Mouse (Mus musculus): ENCODE results near the gene Med13l.
A peak's percentile ranks its signal among the peaks of the same experiment; 100 is the strongest.

Gene Med13l

DNA sequence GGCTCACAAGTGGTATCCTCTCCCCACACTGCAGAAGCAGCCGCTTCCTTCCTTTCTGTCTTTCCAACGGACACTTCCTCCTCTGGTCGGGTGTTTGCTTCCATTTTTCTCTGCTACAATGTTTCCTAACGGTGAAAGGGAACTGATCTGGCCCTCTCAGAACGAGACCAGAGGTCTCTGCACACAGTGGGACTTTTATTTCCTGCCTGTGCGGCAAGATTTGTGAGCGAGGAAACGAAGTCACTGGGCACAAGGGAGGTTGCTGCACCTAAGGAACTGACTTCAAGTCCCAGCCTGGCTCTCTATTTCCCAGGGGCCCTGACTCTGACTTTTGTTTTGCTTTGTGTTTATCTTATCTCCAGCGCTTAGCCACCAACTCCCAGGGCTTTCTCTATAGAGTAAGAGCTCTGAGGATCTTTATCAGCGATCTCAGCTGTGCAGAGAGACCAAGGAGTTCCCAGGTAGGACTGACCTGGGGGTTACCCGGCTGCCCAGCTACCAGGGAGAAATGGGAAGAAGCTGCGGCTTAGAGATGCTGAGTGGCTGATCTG, 4.0 kb upstream of the Med13l start:
- DNase-seq (ENCODE audit: low read depth, low spot score) = no peak

- DNase-seq (ENCODE audit: low read depth, low spot score) = peak; percentile 67
Observed at GRCm38 (mm10) chr5:118558841-118559240, 1.6 kb upstream of the Med13l start.

DNA sequence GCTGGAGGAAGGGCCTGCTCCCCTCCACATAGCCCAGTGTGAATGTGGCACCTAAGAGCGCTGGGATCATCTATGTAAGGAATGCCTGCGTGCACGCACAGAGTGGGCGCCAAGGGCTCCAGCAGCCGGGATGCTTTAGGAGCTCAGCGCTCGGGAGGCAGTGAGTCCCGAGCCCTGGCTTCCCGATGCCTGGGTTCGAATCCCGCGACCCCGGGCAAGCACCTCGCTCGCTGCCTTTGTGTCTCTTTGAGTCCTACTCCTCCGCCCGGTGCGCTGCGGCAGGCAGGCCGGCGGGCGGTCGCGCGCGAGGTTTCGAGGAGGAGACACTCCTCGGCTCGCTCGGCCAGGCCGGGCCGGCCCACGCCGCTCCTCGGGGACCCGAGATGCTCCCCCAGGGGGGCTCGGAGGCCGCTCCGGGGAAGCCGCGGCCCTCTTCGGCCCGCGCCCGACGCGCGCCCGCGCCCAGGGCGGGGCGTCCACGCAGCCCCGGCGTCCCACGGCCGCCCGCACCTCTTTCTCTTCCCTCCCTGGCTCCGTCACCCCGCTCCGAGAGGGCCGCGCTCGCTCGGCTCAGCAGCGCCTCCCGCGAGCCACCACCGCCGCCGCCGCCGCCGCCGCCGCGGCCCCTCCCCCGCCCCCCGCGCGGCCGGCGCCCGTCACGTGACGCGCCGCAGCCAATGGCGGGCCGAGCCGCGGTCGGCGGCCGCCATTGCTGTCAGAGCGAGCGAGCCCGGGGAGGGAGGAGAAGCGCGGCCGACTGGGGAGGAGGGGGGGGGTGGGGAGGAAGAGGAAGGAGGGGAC, 695 bp upstream of the Med13l start:
- peak; percentile 66 for DNase-seq (ENCODE audit: low read depth, low spot score)

DNA sequence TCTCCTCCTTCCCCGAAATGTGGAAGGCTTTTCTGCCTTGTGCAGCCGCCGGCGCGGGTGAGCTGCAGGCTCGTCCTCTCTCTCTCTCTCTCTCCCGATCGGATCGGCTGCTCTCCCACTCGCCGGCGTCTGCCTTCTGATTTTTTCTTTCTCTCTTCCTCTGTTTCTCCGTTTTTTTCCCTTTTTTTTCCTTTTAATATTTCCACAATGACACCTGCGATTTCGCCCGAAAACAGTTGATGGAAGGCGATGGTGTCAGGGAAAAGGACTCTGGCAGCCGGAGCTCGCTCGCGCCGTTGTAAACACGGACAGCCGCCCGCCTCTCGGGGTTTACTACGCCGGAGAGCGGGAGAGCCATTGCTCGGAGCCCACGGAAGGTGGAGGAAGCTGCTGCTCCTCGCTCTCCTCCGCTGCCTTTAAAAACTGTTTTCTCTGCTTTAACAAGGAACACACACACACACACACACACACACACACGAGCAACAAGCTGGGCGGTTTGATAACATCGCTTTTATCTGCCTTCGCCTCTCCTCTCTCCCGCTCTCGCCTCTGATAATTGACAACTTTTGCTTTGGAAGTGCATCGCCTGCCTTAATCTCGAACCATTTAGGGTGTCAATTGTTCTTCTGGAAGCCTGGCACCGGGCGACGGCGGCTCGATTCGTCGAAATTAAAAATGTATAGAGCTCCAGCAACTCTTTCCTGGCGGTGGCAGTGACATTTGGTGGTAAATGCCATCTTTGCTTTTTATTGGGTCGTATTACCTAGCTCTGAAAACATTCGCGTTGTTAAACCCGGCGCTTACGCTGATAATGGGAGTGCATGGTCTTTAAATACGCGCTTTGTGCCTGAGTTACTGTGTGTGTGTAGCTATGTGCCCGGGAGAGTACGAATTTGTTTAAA, 858 bp downstream of the Med13l start:
- DNase-seq (ENCODE audit: low read depth, low spot score) = no peak

- DNase-seq (ENCODE audit: low read depth, low spot score) = no peak
Observed at GRCm38 (mm10) chr5:118562206-118562605, 1.7 kb downstream of the Med13l start.

GRCm38 (mm10) chr5:118563590-118563989, 3.1 kb downstream of the Med13l start:
- DNase-seq (ENCODE audit: low read depth, low spot score) = peak; percentile 56

DNA sequence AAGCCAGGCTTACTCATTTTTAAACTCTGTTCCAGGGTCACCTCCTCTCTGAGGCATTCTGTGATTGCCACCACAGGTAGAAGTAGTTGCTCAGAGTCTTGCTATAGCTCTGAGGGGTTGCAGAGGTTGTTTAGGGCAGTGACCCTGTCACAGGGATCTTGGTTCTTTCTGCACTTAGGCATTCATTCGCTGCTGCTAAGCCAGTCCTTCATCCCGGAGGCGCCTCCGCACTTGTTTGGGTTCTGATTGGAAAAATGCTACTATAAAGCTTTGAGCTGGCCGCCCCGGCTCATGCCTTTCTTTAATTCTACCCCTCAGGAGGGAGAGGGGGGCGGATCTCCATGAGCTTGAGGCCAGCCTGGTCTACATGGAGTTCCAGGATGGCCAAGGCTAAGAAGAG, 6.9 kb downstream of the Med13l start:
- no peak for DNase-seq (ENCODE audit: low read depth, low spot score)

DNA sequence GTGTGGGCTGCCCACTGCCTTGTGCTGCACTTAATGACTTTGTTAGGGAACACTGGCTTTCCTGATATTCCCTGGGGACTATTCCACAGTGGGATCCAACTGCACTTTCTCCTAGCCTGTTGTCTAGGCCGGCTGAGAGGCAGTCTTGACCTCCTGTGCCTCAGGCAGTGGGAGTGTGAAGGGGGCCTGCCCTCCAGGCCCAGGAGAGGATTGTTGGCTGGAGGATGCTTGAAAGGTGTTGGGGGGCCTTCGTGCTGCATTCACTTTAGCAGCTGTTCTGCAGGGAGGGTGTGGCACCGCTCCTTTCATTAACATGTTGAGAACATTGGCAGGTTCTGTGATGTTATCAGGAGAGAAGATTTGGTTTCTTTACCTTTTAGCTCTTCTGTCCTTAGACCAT, 8.5 kb downstream of the Med13l start:
- DNase-seq (ENCODE audit: low read depth, low spot score) = peak; percentile 42

GRCm38 (mm10) chr5:118569606-118570580, 9.4 kb downstream of the Med13l start:
- DNase-seq (ENCODE audit: low read depth, low spot score) = no peak

- no peak for DNase-seq (ENCODE audit: low read depth, low spot score)
Observed at GRCm38 (mm10) chr5:118571504-118571903, 11.0 kb downstream of the Med13l start.

GRCm38 (mm10) chr5:118574236-118574635, 13.8 kb downstream of the Med13l start:
- no peak for DNase-seq (ENCODE audit: low read depth, low spot score)

- DNase-seq (ENCODE audit: low read depth, low spot score) = peak; percentile 86
Observed at GRCm38 (mm10) chr5:118574997-118575396, 14.5 kb downstream of the Med13l start.

DNA sequence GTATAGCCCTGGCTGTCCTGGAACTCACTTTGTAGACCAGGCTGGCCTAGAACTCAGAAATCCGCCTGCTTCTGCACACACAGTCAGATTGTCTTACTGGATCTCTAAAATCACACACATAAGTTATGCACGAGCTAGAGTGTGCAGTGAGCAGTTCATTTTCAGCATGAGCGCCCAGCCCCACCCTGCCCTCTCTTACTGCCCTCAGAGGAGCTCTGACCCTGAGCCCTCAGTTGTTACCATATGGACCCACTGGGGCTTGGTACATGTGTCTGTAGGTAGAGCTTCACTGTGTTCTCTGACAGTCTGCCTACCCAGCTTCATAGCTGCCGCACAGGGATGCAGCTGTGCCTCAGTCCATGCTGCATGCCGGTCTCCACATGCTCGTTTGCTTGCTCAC, 15.4 kb downstream of the Med13l start:
- DNase-seq (ENCODE audit: low read depth, low spot score) = no peak

GRCm38 (mm10) chr5:118576731-118577130, 16.3 kb downstream of the Med13l start:
- DNase-seq (ENCODE audit: low read depth, low spot score) = no peak

DNA sequence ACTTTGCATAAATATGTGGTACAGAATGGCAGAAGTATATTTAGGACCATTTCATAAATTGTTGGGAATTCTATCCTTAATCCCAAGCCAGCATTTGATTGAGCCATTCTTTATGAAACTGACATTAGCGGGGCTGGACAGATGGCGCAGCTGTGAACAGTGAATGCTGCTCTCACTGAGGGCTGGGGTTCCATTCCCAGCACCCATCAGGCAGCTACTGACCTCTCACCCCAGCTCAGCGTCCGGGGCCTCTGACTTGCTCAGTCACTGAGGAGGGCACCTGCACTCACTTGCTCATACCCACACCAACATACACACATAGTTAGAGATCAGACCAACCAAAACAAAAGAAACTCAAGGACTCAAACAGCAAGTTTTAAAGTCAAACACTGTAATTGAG, 24.9 kb downstream of the Med13l start:
- DNase-seq (ENCODE audit: low read depth, low spot score) = no peak

DNA sequence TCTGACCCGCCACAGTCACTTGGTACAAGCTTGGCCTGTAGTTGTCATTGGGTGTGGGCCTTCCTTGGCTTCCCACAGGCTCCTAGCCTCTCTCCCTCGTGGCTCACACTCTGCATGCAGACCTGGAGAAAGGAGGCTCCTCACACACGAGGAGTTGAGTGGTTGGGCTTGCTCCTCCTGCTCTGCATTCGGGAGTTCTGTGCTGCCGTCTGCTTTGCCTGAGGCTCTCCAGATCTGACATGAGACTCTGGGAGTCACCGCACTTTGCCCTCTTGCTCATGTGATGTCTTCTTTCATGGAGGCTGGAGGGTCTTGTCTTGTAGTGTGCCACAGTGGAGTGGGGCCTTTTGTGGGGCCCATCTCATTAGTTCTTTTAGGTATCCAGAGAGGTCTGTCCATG, 26.1 kb downstream of the Med13l start:
- no peak for DNase-seq (ENCODE audit: low read depth, low spot score)

GRCm38 (mm10) chr5:118588381-118588925, 28.0 kb downstream of the Med13l start:
- DNase-seq (ENCODE audit: low read depth, low spot score) = no peak

DNA sequence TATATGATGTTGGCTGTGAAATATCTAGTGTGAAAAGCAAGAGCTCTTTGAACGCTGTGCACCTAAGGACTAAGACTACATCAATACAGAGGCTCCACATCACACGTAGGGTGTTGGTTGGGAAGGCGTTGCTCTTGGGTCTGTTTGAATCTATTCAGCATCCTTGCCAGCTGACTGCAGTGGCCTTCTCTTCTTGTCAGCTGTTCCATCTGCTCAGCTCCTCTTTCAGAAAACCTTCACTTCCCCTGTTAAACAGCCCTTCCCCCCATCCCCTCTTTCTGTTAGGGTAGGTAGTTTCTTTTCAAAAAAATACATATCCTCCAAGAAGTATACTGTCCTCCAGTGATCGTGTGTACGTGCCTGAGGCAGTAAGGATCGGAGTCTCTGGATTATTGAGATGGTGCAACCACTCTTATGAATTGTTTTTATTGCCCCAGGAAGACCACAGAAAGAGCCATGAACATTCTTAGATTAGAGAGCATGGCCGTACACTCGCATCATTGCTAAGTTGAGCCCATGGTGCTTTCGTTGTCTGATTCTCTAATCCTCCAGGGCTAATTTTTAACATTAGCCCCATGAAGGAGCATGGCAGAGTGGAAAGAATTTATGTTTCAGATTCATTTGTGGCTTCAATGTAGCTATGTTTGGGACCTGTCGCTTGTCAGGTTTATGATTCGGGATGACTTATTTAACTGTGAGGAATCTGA, 28.9 kb downstream of the Med13l start:
- DNase-seq (ENCODE audit: low read depth, low spot score) = no peak

- no peak for DNase-seq (ENCODE audit: low read depth, low spot score)
Observed at GRCm38 (mm10) chr5:118590868-118591267, 30.4 kb downstream of the Med13l start.

DNA sequence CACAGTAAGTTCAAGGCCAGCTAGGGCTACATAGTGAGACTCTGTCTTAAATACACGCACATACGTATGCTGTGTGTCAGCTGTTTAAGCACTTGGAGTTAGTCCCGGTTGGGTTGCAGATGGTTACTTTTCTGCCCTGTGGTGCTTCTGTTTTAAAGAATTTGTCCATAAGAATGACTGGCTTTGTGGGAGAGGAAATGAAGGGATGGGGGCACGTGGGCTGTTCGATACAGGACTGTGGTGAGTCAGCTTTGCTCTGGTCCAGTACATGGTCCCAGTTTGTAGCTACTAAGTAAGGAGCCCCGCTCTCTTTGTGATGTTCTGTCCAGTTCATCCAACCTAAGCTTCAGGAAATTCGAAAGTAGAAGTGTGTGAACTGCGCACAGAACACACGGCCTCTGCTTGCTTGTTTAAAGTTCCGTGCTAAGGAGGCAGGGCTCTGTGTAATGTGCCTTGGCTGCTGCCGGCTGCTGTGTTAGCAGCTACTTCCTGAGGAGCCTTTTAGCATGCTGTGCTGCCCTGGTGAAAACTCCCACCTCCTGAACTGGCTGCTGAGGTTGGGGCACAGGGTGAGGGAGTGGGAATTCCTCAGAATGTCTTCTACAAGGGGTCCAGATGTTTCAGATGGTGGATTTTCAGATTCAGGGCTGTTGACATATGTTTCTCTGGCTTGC, 31.5 kb downstream of the Med13l start:
- peak; percentile 30 for DNase-seq (ENCODE audit: low read depth, low spot score)

Measured in ES-CJ7 (cell line).